Mouse (Mus musculus) limb, embryonic 11.5 days (tissue): ENCODE data around the gene Fam214b. TPM values are rescaled to one million over a fixed set of nuclear protein-coding genes. Genes with fewer than 3 reads are reported as not detected.

Experiments
- ATAC-seq: fragments of 200-750 bp; cut with Nextera tagmentation; 2 replicates; pipeline ENCODE4 v1.8.0; 2017; ENCODE audit warnings: low read depth; ENCODE audit not compliant: insufficient number of reproducible peaks, low FRiP score, low TSS enrichment
- DNase-seq: peaks from one replicate; pipeline ENCODE4 v3.0.0-alpha.2; 2015; ENCODE audit warnings: low spot score
- H3K27ac ChIP-seq: fragments of 300-500 bp; sonication (generic); replicated peaks from 2 replicates; pipeline ENCODE4 v1.5.1; 2014; ENCODE audit warnings: low read depth, mild to moderate bottlenecking, low read length
- H3K27me3 ChIP-seq: fragments of 300-500 bp; sonication (generic); 2 replicates; pipeline ENCODE4 v1.6.1; 2014; ENCODE audit warnings: mild to moderate bottlenecking, low read length, mixed read lengths; ENCODE audit not compliant: control insufficient read depth, insufficient read depth
- H3K36me3 ChIP-seq: fragments of 300-500 bp; sonication (generic); 2 replicates; pipeline ENCODE4 v1.6.1; 2014; ENCODE audit warnings: mild to moderate bottlenecking, low read length, moderate library complexity, mixed read lengths; ENCODE audit not compliant: control insufficient read depth, insufficient read depth
- H3K4me1 ChIP-seq: fragments of 300-500 bp; sonication (generic); 2 replicates; pipeline ENCODE4 v1.6.1; 2014; ENCODE audit warnings: low read length, mixed read lengths; ENCODE audit not compliant: control insufficient read depth, insufficient read depth
- H3K4me2 ChIP-seq: fragments of 300-500 bp; sonication (generic); 2 replicates; pipeline ENCODE4 v1.6.1; 2014; ENCODE audit warnings: low read depth, mild to moderate bottlenecking, moderate library complexity; ENCODE audit not compliant: severe bottlenecking
- H3K4me3 ChIP-seq: fragments of 300-500 bp; sonication (generic); 2 replicates; pipeline ENCODE4 v1.5.1; 2014; ENCODE audit warnings: low read depth, low read length
- H3K9ac ChIP-seq: fragments of 300-500 bp; sonication (generic); 2 replicates; pipeline ENCODE4 v1.6.1; 2014; ENCODE audit warnings: mild to moderate bottlenecking, low read length
- H3K9me3 ChIP-seq: fragments of 300-500 bp; sonication (generic); 2 replicates; pipeline ENCODE4 v1.6.1; 2016; ENCODE audit warnings: low read length; ENCODE audit not compliant: control insufficient read depth
- WGBS: fragments of 180-500 bp; shearing (Covaris S2); extraction: QIAGEN DNeasy Blood & Tissue Kit; methylation state at CpG from one replicate; pipeline ENCODE4 v1.1.7; 2014; 5-methylcytosine and 5-hydroxymethylcytosine counted together
- polyA plus RNA-seq: library from polyadenylated mRNA; unstranded; fragments of >200 nt; fragmentation: Nextera tagmentation; extraction: Ambion mirVana; gene quantifications from 2 replicates; pipeline ENCODE4 v1.2.1, GENCODE M21; 2014

The Fam214b gene
- polyA plus RNA-seq, 1 experiment from 2014 or later, result 6.0 TPM

GRCm38 (mm10) chr4:43036356-43036755 is 9.7 kb downstream of the Fam214b start:
- H3K9ac ChIP-seq, result no peak overlapping the region
- ATAC-seq (no peak), DNase-seq (no peak)
- no peak overlapping the region for H3K27ac ChIP-seq
- H3K4me1 ChIP-seq, result peaks cover 11% of the 10 kb centered on the region
- no peaks in the 10 kb centered on the region for H3K36me3 ChIP-seq
- 93% methylated on average over 10 of the region's 10 CpGs for WGBS
- H3K4me3 ChIP-seq, result no peak overlapping the region
- no peak overlapping the region for H3K4me2 ChIP-seq
- H3K9me3 ChIP-seq, result no peaks in the 10 kb centered on the region
- no peaks in the 10 kb centered on the region for H3K27me3 ChIP-seq

- DNase-seq, result no peak
- Histone ChIP-seq H3K27me3 (no peaks in the 10 kb centered on the region), H3K9ac (no peak overlapping the region), H3K9me3 (no peaks in the 10 kb centered on the region), H3K4me3 (no peak overlapping the region), H3K36me3 (no peaks in the 10 kb centered on the region), H3K4me2 (no peak overlapping the region), H3K4me1 (peaks cover 11% of the 10 kb centered on the region), H3K27ac (no peak overlapping the region)
- no peak for ATAC-seq
- 84% methylated on average over 6 of the region's 6 CpGs for WGBS
Measured at GRCm38 (mm10) chr4:43035851-43036250, 10.2 kb downstream of the Fam214b start.

DNA sequence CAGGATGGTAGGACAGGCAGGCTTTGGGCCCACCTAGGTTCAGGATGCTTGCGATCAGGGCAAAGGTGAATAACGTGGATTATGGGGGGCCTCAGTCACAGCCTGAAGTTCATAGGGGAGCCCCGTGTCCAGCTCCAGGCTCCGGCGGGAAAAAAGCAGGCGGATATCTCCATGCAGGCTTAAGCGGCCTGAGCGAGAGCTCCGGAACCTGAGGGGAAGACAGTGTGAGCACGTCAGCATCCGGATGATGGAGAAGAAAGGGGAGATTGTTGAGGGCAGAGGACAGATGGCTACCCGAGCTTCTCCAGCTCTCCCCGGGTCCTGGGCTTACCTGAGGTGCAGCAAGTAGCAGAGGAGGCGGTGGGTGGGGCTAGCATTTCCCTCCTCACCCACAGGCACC is 12.5 kb downstream of the Fam214b start:
- Histone ChIP-seq H3K4me2 (no peak overlapping the region), H3K9me3 (no peaks in the 10 kb centered on the region), H3K9ac (no peak overlapping the region), H3K4me1 (peaks cover 6% of the 10 kb centered on the region; the same call in 1 of the 2 replicates), H3K4me3 (no peak overlapping the region), H3K27me3 (no peaks in the 10 kb centered on the region), H3K27ac (no peak overlapping the region), H3K36me3 (peaks cover 4% of the 10 kb centered on the region; the same call in 1 of the 2 replicates)
- 81% methylated on average over 14 of the region's 14 CpGs for WGBS
- ATAC-seq (no peak), DNase-seq (no peak)

GRCm38 (mm10) chr4:43032501-43032900 is 13.5 kb downstream of the Fam214b start:
- DNase-seq (no peak), ATAC-seq (no peak)
- Histone ChIP-seq H3K4me2 (no peak overlapping the region), H3K4me1 (peaks cover 6% of the 10 kb centered on the region; the same call in 1 of the 2 replicates), H3K9me3 (no peaks in the 10 kb centered on the region), H3K27me3 (no peaks in the 10 kb centered on the region), H3K4me3 (no peak overlapping the region), H3K36me3 (peaks cover 6% of the 10 kb centered on the region), H3K9ac (no peak overlapping the region), H3K27ac (no peak overlapping the region)
- 93% methylated on average over 1 of the region's 1 CpGs for WGBS

DNA sequence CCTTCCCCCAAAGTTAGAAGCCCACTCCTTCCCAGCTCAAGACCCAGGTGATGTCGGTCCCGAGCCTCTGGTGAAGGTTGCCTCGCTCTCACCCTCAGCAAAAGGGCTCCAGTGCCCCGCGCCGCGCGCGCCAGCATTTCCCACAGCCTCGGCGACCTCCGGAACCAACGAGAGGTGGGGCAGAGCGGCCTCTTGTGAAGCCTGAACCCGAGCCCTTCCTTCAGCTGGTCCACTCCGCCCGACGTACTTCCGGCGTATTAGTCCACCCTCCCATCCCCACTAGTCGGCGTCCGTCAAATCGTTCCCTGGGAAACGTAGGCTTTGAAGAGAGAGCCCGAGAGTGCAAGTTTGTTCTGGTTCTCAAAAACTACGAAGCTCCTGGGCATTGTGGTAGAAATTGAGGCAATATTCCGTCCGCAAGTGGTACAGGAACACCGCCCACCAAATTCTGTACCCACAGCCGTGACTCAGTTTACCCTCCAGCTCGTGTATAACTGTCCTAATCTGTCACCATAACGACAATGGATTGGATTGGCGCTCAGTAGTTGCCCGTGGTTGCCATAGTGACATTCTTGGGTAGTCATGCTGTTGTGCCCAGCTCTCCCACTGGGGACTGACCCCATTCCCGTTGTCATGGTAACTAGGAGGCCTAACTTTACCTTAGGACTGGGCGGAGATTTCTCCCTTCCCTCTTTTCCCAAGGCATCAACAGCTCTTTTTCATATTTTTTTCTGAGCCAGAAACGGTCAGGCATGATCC is 14.6 kb downstream of the Fam214b start, which contains the start of gene Stoml2:
Gene Stoml2 (minus strand): TSS at position 474 of the 759 bp plus-strand sequence.
- peak within 1 kb of the TSS; percentile 92 for H3K9ac ChIP-seq
- WGBS, result under 1% methylated on average over 38 of the region's 38 CpGs
- peak within 1 kb of the TSS; percentile 81 for H3K4me3 ChIP-seq
- H3K36me3 ChIP-seq, result peaks cover 10% of the 10 kb centered on the region
- peak within 1 kb of the TSS; percentile 76 for H3K4me2 ChIP-seq
- peak within 1 kb of the TSS; percentile 71 for H3K27ac ChIP-seq
- ATAC-seq (peak; percentile 93), DNase-seq (peak; percentile 93)
- no peaks in the 10 kb centered on the region for H3K27me3 ChIP-seq
- H3K9me3 ChIP-seq, result no peaks in the 10 kb centered on the region
- peaks cover 6% of the 10 kb centered on the region; the same call in 1 of the 2 replicates for H3K4me1 ChIP-seq

- Histone ChIP-seq H3K27ac (peak overlapping the region; percentile 56; the same call in 1 of the 2 replicates), H3K36me3 (peaks cover 10% of the 10 kb centered on the region), H3K27me3 (no peaks in the 10 kb centered on the region), H3K4me1 (peaks cover 6% of the 10 kb centered on the region; the same call in 1 of the 2 replicates), H3K4me3 (peak overlapping the region; percentile 81), H3K4me2 (peak overlapping the region; percentile 76), H3K9me3 (no peaks in the 10 kb centered on the region), H3K9ac (peak overlapping the region; percentile 92)
- ATAC-seq (peak; percentile 49), DNase-seq (peak; percentile 54)
- under 1% methylated on average over 28 of the region's 28 CpGs for WGBS
Measured at GRCm38 (mm10) chr4:43030780-43031230, 15.2 kb downstream of the Fam214b start.

DNA sequence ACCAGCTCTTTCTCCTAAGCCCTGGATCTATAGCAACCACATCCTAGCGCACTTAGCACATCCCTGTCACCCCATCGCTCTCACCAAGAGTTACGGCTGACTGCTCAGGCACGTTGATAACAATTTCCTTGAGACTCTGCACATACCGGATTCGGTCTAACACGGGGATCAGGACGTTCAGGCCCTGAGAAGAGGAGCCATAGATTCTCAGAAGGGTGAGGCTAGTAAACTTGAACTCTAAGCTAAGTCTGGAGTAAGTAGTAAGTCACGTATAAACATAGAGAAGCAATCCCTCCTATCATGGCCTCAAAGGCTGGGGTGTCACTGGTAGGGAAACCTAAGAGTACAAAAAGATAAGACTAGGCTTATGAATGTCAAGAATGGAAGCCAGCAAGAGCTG is 15.7 kb downstream of the Fam214b start:
- H3K9me3 ChIP-seq, result no peaks in the 10 kb centered on the region
- ATAC-seq, result no peak
- peak overlapping the region; percentile 76 for H3K4me2 ChIP-seq
- no peaks in the 10 kb centered on the region for H3K27me3 ChIP-seq
- H3K27ac ChIP-seq, result no peak overlapping the region
- no peak for DNase-seq
- H3K4me3 ChIP-seq, result peak overlapping the region; percentile 81
- H3K36me3 ChIP-seq, result peaks cover 10% of the 10 kb centered on the region
- 85% methylated on average over 9 of the region's 9 CpGs for WGBS
- peak overlapping the region; percentile 92 for H3K9ac ChIP-seq
- peaks cover 6% of the 10 kb centered on the region; the same call in 1 of the 2 replicates for H3K4me1 ChIP-seq

DNA sequence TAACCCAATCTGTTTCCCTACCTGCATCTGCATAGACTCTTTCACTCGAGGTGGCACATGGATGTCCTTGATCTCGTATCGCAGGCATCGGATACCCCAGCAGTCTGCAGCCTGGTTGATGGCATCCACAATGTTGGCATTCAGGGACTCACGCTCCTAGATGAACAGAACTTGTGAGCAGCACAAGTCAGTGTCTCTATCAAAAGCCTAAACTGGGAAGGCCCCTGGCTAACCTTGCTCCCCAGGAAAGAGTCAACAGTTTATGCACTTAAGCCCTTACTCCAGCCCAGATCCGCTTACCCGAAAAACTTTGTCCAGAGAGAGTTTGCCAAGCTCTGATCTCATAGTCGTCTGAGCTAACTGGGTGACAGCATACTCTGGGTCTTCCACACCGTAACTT is 16.3 kb downstream of the Fam214b start:
- no peaks in the 10 kb centered on the region for H3K27me3 ChIP-seq
- no peak overlapping the region for H3K9ac ChIP-seq
- H3K27ac ChIP-seq, result no peak overlapping the region
- DNase-seq (no peak), ATAC-seq (no peak)
- 95% methylated on average over 9 of the region's 9 CpGs for WGBS
- H3K36me3 ChIP-seq, result peaks cover 10% of the 10 kb centered on the region
- no peak overlapping the region for H3K4me2 ChIP-seq
- peaks cover 9% of the 10 kb centered on the region; the same call in 1 of the 2 replicates for H3K4me1 ChIP-seq
- H3K4me3 ChIP-seq, result no peak overlapping the region
- H3K9me3 ChIP-seq, result no peaks in the 10 kb centered on the region
